Mouse (Mus musculus) testis, adult 2 months (tissue): ENCODE measurements around the gene Trip13.

Experiments
- CTCF ChIP-seq: fragments of 200-500 bp; IDR thresholded peaks from 2 replicates; pipeline ENCODE4 v1.5.1; 2012; ENCODE audit warnings: low read depth, mild to moderate bottlenecking, inconsistent platforms, low read length, moderate library complexity; ENCODE audit not compliant: control insufficient read depth, insufficient read depth, insufficient replicate concordance
- POLR2A ChIP-seq: fragments of 200-500 bp; IDR thresholded peaks from 2 replicates; pipeline ENCODE4 v1.6.1; 2012; ENCODE audit warnings: low read depth, mild to moderate bottlenecking, inconsistent platforms, low read length, moderate library complexity; ENCODE audit not compliant: control insufficient read depth

- no peak for TF ChIP-seq CTCF
- TF ChIP-seq POLR2A: no peak
Observed at GRCm38 (mm10) chr13:73954666-73955065, 17.1 kb upstream of the Trip13 start.
